In the genomic region with DNA sequence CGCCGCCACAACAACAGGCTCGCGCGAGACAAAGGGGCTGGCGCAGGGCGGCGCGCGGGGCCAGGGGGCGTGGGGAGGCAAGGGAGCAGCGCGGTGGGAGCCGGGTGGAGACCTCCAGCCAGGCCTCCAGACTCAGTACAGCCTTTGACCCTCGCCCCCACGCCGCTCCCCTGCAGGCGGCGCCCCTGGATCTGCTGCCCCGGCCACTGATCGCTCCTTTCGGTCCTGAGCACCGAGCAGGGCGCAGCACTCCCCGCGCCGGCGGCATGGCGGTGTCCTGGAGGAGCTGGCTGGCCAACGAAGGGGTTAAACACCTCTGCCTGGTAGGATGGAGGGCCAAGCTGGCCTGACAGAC, we compare ENCODE assay signal across 8 mouse cellular contexts. TPM values are rescaled to one million over a fixed set of nuclear protein-coding genes. Genes with fewer than 3 reads are reported as not detected.
DNase-seq lines count a peak whose midpoint lies in the region; ATAC-seq lines count a peak whose summit lies in the region.

No protein-coding gene starts in this region.

- peaks cover 11% of the 10 kb centered on the region for H3K4me1 ChIP-seq in hindbrain, embryonic 16.5 days (ENCODE audit: control insufficient read depth, insufficient read depth, low read depth, low read length)
- no peaks in the 10 kb centered on the region for H3K4me1 ChIP-seq in liver, embryonic 12.5 days
- 0 out of 2 replicates have a peak, but pooled peaks cover 3% of the 10 kb centered on the region for H3K4me1 ChIP-seq in neural tube, embryonic 12.5 days

- peak overlapping the region; percentile 29; the same call in 1 of the 2 replicates for H3K27ac ChIP-seq in hindbrain, embryonic 16.5 days (ENCODE audit: low read depth, low read length)
- no peak overlapping the region for H3K27ac ChIP-seq in liver, embryonic 12.5 days
- H3K27ac ChIP-seq in neural tube, embryonic 12.5 days, result no peak overlapping the region

- H3K27me3 ChIP-seq in hindbrain, embryonic 16.5 days (replicated peaks; ENCODE audit: control insufficient read depth, insufficient read depth, low read length), result no peaks in the 10 kb centered on the region
- H3K27me3 ChIP-seq in liver, embryonic 12.5 days (replicated peaks), result no peaks in the 10 kb centered on the region
- H3K27me3 ChIP-seq in neural tube, embryonic 12.5 days (replicated peaks), result no peaks in the 10 kb centered on the region

- no peaks in the 10 kb centered on the region for H3K9me3 ChIP-seq in hindbrain, embryonic 16.5 days (ENCODE audit: control insufficient read depth, low read length)
- no peaks in the 10 kb centered on the region for H3K9me3 ChIP-seq in liver, embryonic 12.5 days (replicated peaks)
- no peaks in the 10 kb centered on the region for H3K9me3 ChIP-seq in neural tube, embryonic 12.5 days

- peak; percentile 1 for DNase-seq in CD4-positive, CD25-positive, alpha-beta regulatory T cell, adult 2 months (ENCODE audit: low read depth, low spot score)
- DNase-seq in adrenal gland, postnatal 36 days, result peak; percentile 30 to 47
- DNase-seq in gastrocnemius, adult 8-10 months (ENCODE audit: low spot score in 2 of 2), result peak; percentile 5 to 28

- peak overlapping the region; percentile 82 for H3K4me2 ChIP-seq in hindbrain, embryonic 16.5 days (ENCODE audit: low read length)
- H3K4me2 ChIP-seq in liver, embryonic 12.5 days, result peak overlapping the region; percentile 64
- peak overlapping the region; percentile 69 for H3K4me2 ChIP-seq in neural tube, embryonic 12.5 days (replicated peaks)

- under 1% methylated on average over 28 of the region's 30 CpGs for WGBS in hindbrain, embryonic 16.5 days
- under 1% methylated on average over 30 of the region's 30 CpGs for WGBS in liver, embryonic 12.5 days (ENCODE audit: insufficient replicate concordance)
- WGBS in neural tube, embryonic 12.5 days, result under 1% methylated on average over 30 of the region's 30 CpGs

- peak overlapping the region; percentile 75 for H3K4me3 ChIP-seq in hindbrain, embryonic 16.5 days (ENCODE audit: low read length)
- peak overlapping the region; percentile 51 for H3K4me3 ChIP-seq in liver, embryonic 12.5 days
- peak overlapping the region; percentile 75 for H3K4me3 ChIP-seq in neural tube, embryonic 12.5 days

- ATAC-seq in CD4-positive, CD25-positive, alpha-beta regulatory T cell, adult 4 months, result no peak
- peak; percentile 94 for ATAC-seq in hindbrain, embryonic 16.5 days
- ATAC-seq in liver, embryonic 12.5 days, result peak; percentile 77
- peak; percentile 95 for ATAC-seq in neural tube, embryonic 12.5 days (ENCODE audit: low FRiP score, low read depth)
- no peak for ATAC-seq in activated CD4-positive, CD25-positive, alpha-beta regulatory T cell, adult 4 months

- no peaks in the 10 kb centered on the region for H3K36me3 ChIP-seq in hindbrain, embryonic 16.5 days (ENCODE audit: control insufficient read depth, insufficient read depth, low read length)
- H3K36me3 ChIP-seq in liver, embryonic 12.5 days, result no peaks in the 10 kb centered on the region
- H3K36me3 ChIP-seq in neural tube, embryonic 12.5 days, result no peaks in the 10 kb centered on the region

- peak overlapping the region; percentile 89 for H3K9ac ChIP-seq in hindbrain, embryonic 16.5 days (ENCODE audit: low read depth, low read length)
- no peak overlapping the region for H3K9ac ChIP-seq in liver, embryonic 12.5 days
- peak overlapping the region; percentile 84 for H3K9ac ChIP-seq in neural tube, embryonic 12.5 days

RNA-seq across cellular contexts. Expression of gene Nox4, which starts 0.7 kb away (rescaled TPM):
- polyA plus RNA-seq in CD4-positive, CD25-positive, alpha-beta regulatory T cell, adult 4 months (2017; shearing (Covaris generic)), result not detected
- total RNA-seq in adrenal gland, postnatal 36 days (2021), result 1 to 10 TPM; 1.7 to 2.7 TPM
- total RNA-seq in gastrocnemius, adult 8-10 months (2022), result 1 to 10 TPM in 3 of 4 experiments, under 1 TPM in 1; 0.99 to 3.3 (median 1.9) TPM
- 1.4 and 1.9 TPM in 2 replicates for polyA plus RNA-seq in hindbrain, embryonic 16.5 days (2015; fragmentation: Nextera tagmentation; extraction: Ambion mirVana)
- polyA plus RNA-seq in liver, embryonic 12.5 days (2016; fragmentation: Nextera tagmentation; extraction: Ambion mirVana), result 0.39 and 0.67 TPM in 2 replicates
- 3.0 and 3.4 TPM in 2 replicates for polyA plus RNA-seq in neural tube, embryonic 12.5 days (2016; fragmentation: Nextera tagmentation; extraction: Ambion mirVana)
- polyA plus RNA-seq in activated CD4-positive, CD25-positive, alpha-beta regulatory T cell, adult 4 months (2017; shearing (Covaris generic)), result not detected

Comparison
In these comparisons a context has a peak if more than half of its experiments do, and no peak if none do; other contexts are left out.
1. ATAC-seq: peak in hindbrain, embryonic 16.5 days (single experiment), liver, embryonic 12.5 days (single experiment) and neural tube, embryonic 12.5 days (single experiment); none in CD4-positive, CD25-positive, alpha-beta regulatory T cell, adult 4 months (single experiment) and activated CD4-positive, CD25-positive, alpha-beta regulatory T cell, adult 4 months (single experiment).
2. Peak in every context shown above with its lines, with median percentiles within 50 percentile points of each other: DNase-seq, H3K4me2 ChIP-seq and H3K4me3 ChIP-seq.